In genomic region chr16:24476911-24477401, GRCm38 (mm10) we compare ENCODE assay signal across 10 mouse cellular contexts.
DNase-seq lines count a peak whose midpoint lies in the region; ATAC-seq and TF ChIP-seq lines count a peak whose summit lies in the region.
"Had no signal": no experiment of that assay in that cellular context is flagged by ENCODE, and none has a peak within 500 bp of the region (broad histone marks: within the 10 kb centered on the region; RNA-seq: fewer than 3 reads in every experiment).

No protein-coding gene starts in this region.

- H3K27me3 ChIP-seq in heart, adult 2 months (ENCODE audit: control insufficient read depth, insufficient read depth, low read length): no peaks in the 10 kb centered on the region
- no peaks in the 10 kb centered on the region for H3K27me3 ChIP-seq in lung, postnatal 0 days (replicated peaks; ENCODE audit: insufficient read depth, low read length)
- H3K27me3 ChIP-seq in kidney, embryonic 14.5 days (ENCODE audit: control insufficient read depth, insufficient read depth, low read length): no peaks in the 10 kb centered on the region
- H3K27me3 ChIP-seq in stomach, embryonic 16.5 days (ENCODE audit: control insufficient read depth, insufficient read depth, low read length): no peaks in the 10 kb centered on the region

- no peak overlapping the region for H3K4me3 ChIP-seq in heart, adult 2 months
- H3K4me3 ChIP-seq in lung, postnatal 0 days (ENCODE audit: low read depth, low read length): no peak overlapping the region
- H3K4me3 ChIP-seq in kidney, embryonic 14.5 days (ENCODE audit: low read length): no peak overlapping the region
- no peak overlapping the region for H3K4me3 ChIP-seq in stomach, embryonic 16.5 days (replicated peaks; ENCODE audit: low read length)
- no peak overlapping the region for H3K4me3 ChIP-seq in layer of hippocampus, adult 2 months

- no peaks in the 10 kb centered on the region; the same call in 1 of the 2 replicates for H3K79me2 ChIP-seq in heart, adult 2 months (replicated peaks; ENCODE audit: control insufficient read depth, insufficient read depth, low read length)

- H3K9ac ChIP-seq in heart, adult 2 months (ENCODE audit: low read depth, low read length): no peak overlapping the region
- no peak overlapping the region for H3K9ac ChIP-seq in lung, postnatal 0 days (replicated peaks; ENCODE audit: low read depth)
- H3K9ac ChIP-seq in kidney, embryonic 14.5 days (ENCODE audit: low read depth, low read length): no peak overlapping the region
- no peak overlapping the region for H3K9ac ChIP-seq in stomach, embryonic 16.5 days (ENCODE audit: low read length)
- H3K9ac ChIP-seq: liver, embryonic 14.5 days had no signal

- TF ChIP-seq POLR2A in heart, adult 2 months (IDR thresholded peaks at IDR 0.05; ENCODE audit: insufficient read depth, low read depth, low read length): no peak

- H3K4me1 ChIP-seq in heart, adult 2 months (ENCODE audit: control insufficient read depth, insufficient read depth, low read length): peaks cover 5% of the 10 kb centered on the region
- peaks cover 16% of the 10 kb centered on the region; the same call in 1 of the 2 replicates for H3K4me1 ChIP-seq in lung, postnatal 0 days (ENCODE audit: insufficient read depth, low read depth, low read length)
- peaks cover 23% of the 10 kb centered on the region for H3K4me1 ChIP-seq in kidney, embryonic 14.5 days (ENCODE audit: control insufficient read depth, insufficient read depth, low read length)
- peaks cover 33% of the 10 kb centered on the region for H3K4me1 ChIP-seq in stomach, embryonic 16.5 days (ENCODE audit: control insufficient read depth, insufficient read depth, low read length)

- no peak for TF ChIP-seq CTCF in heart, adult 2 months (IDR thresholded peaks at IDR 0.05)
- no peak for TF ChIP-seq CTCF in lung, postnatal 0 days (IDR thresholded peaks at IDR 0.05)
- no peak for TF ChIP-seq CTCF in layer of hippocampus, adult 2 months (conservative IDR thresholded peaks at IDR 0.05)

- H3K36me3 ChIP-seq in heart, adult 2 months (ENCODE audit: control insufficient read depth, insufficient read depth, low read length): no peaks in the 10 kb centered on the region
- H3K36me3 ChIP-seq in lung, postnatal 0 days (ENCODE audit: insufficient read depth, low read length): no peaks in the 10 kb centered on the region
- H3K36me3 ChIP-seq in kidney, embryonic 14.5 days (ENCODE audit: control insufficient read depth, insufficient read depth, low read length): no peaks in the 10 kb centered on the region
- H3K36me3 ChIP-seq in stomach, embryonic 16.5 days (ENCODE audit: control insufficient read depth, insufficient read depth, low read length): no peaks in the 10 kb centered on the region

- no peak for TF ChIP-seq EP300 in heart, adult 2 months (IDR thresholded peaks at IDR 0.05; ENCODE audit: insufficient read depth, low read depth, low read length)
- TF ChIP-seq EP300 in lung, postnatal 0 days (IDR thresholded peaks at IDR 0.05): no peak

- H3K27ac ChIP-seq in heart, adult 2 months: peak overlapping the region; percentile 47
- no peak overlapping the region for H3K27ac ChIP-seq in lung, postnatal 0 days (ENCODE audit: low read length)
- peak overlapping the region; percentile 52; the same call in 1 of the 2 replicates for H3K27ac ChIP-seq in kidney, embryonic 14.5 days (ENCODE audit: low read depth, low read length)
- H3K27ac ChIP-seq in stomach, embryonic 16.5 days (ENCODE audit: low read length): peak overlapping the region; percentile 42; the same call in 1 of the 2 replicates
- H3K27ac ChIP-seq in layer of hippocampus, adult 2 months: no peak overlapping the region
- H3K27ac ChIP-seq: liver, embryonic 14.5 days had no signal

- WGBS in heart, adult 2 months: 31% methylated on average over 3 of the region's 3 CpGs
- WGBS in lung, postnatal 0 days: 25% methylated on average over 3 of the region's 3 CpGs
- 16% methylated on average over 3 of the region's 3 CpGs for WGBS in kidney, embryonic 14.5 days
- 22% methylated on average over 3 of the region's 3 CpGs for WGBS in stomach, embryonic 16.5 days

- ATAC-seq in lung, postnatal 0 days: peak; percentile 37; the same call in 1 of the 2 replicates
- no peak for ATAC-seq in kidney, embryonic 14.5 days (ENCODE audit: low FRiP score, low TSS enrichment)
- ATAC-seq in stomach, embryonic 16.5 days (ENCODE audit: insufficient read depth, low FRiP score): peak; percentile 26; the same call in 1 of the 2 replicates
- ATAC-seq: hindbrain, embryonic 16.5 days had no signal

- no peak for DNase-seq in heart, adult 2 months
- no peak for DNase-seq in heart, postnatal 25 days (ENCODE audit: low spot score)
- DNase-seq in lung, postnatal 0 days (ENCODE audit: low spot score): peak; percentile 63
- DNase-seq in lung, postnatal 36 days: no peak
- no peak for DNase-seq in layer of hippocampus, adult 2 months (ENCODE audit: low spot score in 2 of 2)
- DNase-seq in retina, postnatal 1 day: no peak

- H3K4me2 ChIP-seq in lung, postnatal 0 days (replicated peaks; ENCODE audit: low read depth, low read length): no peak overlapping the region
- H3K4me2 ChIP-seq in kidney, embryonic 14.5 days (replicated peaks; ENCODE audit: low read depth, low read length): no peak overlapping the region
- H3K4me2 ChIP-seq in stomach, embryonic 16.5 days (ENCODE audit: low read depth, low read length): peak overlapping the region; percentile 16; the same call in 1 of the 2 replicates

- intact Hi-C loops in heart, adult 2 months (cut with DNase I): no loop called here
- intact Hi-C loops in heart, postnatal 25 days (cut with DNase I): no loop called here

- no peaks in the 10 kb centered on the region for H3K9me3 ChIP-seq in lung, postnatal 0 days (ENCODE audit: low read length)
- H3K9me3 ChIP-seq in kidney, embryonic 14.5 days (ENCODE audit: control insufficient read depth, low read length): no peaks in the 10 kb centered on the region
- H3K9me3 ChIP-seq in stomach, embryonic 16.5 days (replicated peaks; ENCODE audit: control insufficient read depth, low read length): no peaks in the 10 kb centered on the region

Comparison
In these comparisons a context has a peak if more than half of its experiments do, and no peak if none do; other contexts are left out.
1. H3K27ac ChIP-seq: peak in heart, adult 2 months (single experiment), kidney, embryonic 14.5 days (single experiment) and stomach, embryonic 16.5 days (single experiment); none in lung, postnatal 0 days (single experiment) and layer of hippocampus, adult 2 months (single experiment).